Mouse (Mus musculus) MEL (cell line): ENCODE measurements around the gene Fam13a. TPM values are rescaled to one million over a fixed set of nuclear protein-coding genes. Genes with fewer than 3 reads are reported as not detected.

Experiments used
- DNase-seq: peaks from one replicate; pipeline ENCODE4 v3.0.0; 2011; ENCODE audit warnings: low read depth, low spot score
- H3K27ac ChIP-seq: 2 replicates; pipeline ENCODE4 v1.5.1; 2012; ENCODE audit warnings: low read depth, mild to moderate bottlenecking, control low read depth, low read length, moderate library complexity; ENCODE audit not compliant: control insufficient read depth
- H3K27me3 ChIP-seq, 2 experiments: fragments of 150-350 bp in 1 of 2; sonication (generic) in 1 of 2; 2 replicates each; pipeline ENCODE4 v1.6.1; 2012; ENCODE audit warnings: low read length in 2 of 2, mild to moderate bottlenecking in 2 of 2, improper control_type of control experiment in 1 of 2, moderate library complexity in 1 of 2; ENCODE audit not compliant: insufficient read depth in 2 of 2, control insufficient read depth in 1 of 2
- H3K36me3 ChIP-seq, 2 experiments: 2 replicates each; pipeline ENCODE4 v1.6.1; 2012 to 2014; ENCODE audit warnings: low read length in 2 of 2, improper control_type of control experiment in 1 of 2, inconsistent platforms in 1 of 2, mild to moderate bottlenecking in 1 of 2; ENCODE audit not compliant: insufficient read depth in 2 of 2, control insufficient read depth in 1 of 2
- H3K4me1 ChIP-seq, 2 experiments: fragments of 150-350 bp in 1 of 2; sonication (generic) in 1 of 2; 2 replicates each; pipeline ENCODE4 v1.6.1; 2012; ENCODE audit warnings: low read length in 2 of 2, improper control_type of control experiment in 1 of 2, mild to moderate bottlenecking in 1 of 2; ENCODE audit not compliant: insufficient read depth in 2 of 2, control insufficient read depth in 1 of 2
- H3K4me3 ChIP-seq, 2 experiments: fragments of 150-350 bp in 1 of 2; sonication (generic) in 1 of 2; 2 replicates each; pipeline ENCODE4 v1.5.1; 2012; ENCODE audit warnings: low read depth in 2 of 2, low read length in 2 of 2, mild to moderate bottlenecking in 2 of 2, moderate library complexity in 2 of 2, control low read depth in 1 of 2, improper control_type of control experiment in 1 of 2; ENCODE audit not compliant: control insufficient read depth in 1 of 2, insufficient read depth in 1 of 2
- H3K79me2 ChIP-seq: 2 replicates; pipeline ENCODE4 v1.6.1; 2012; ENCODE audit warnings: mild to moderate bottlenecking, low read length, moderate library complexity; ENCODE audit not compliant: control insufficient read depth, poor library complexity, insufficient read depth
- H3K9ac ChIP-seq: 2 replicates; pipeline ENCODE4 v1.6.1; 2012; ENCODE audit warnings: low read depth, mild to moderate bottlenecking, control low read depth, low read length, moderate library complexity; ENCODE audit not compliant: control insufficient read depth, poor library complexity, severe bottlenecking
- H3K9me3 ChIP-seq: fragments of 150-350 bp; sonication (generic); replicated peaks from 2 replicates; pipeline ENCODE4 v1.6.1; 2012; ENCODE audit warnings: mild to moderate bottlenecking, low read length, improper control_type of control experiment, moderate library complexity; ENCODE audit not compliant: insufficient read depth
- BHLHE40 ChIP-seq: IDR thresholded peaks from 2 replicates; pipeline ENCODE4 v1.6.1; 2012; ENCODE audit warnings: low read depth, mild to moderate bottlenecking, inconsistent platforms, low read length, improper control_type of control experiment, borderline replicate concordance
- CTCF ChIP-seq, 3 experiments: IDR thresholded peaks in 2 of 3; conservative IDR thresholded peaks in 1 of 3; 2 replicates each; pipeline ENCODE4 v1.5.1; 2011 to 2012; ENCODE audit warnings: low read length in 3 of 3, low read depth in 2 of 3, mild to moderate bottlenecking in 2 of 3, improper control_type of control experiment in 1 of 3, inconsistent platforms in 1 of 3, mixed read lengths in 1 of 3, moderate library complexity in 1 of 3; ENCODE audit not compliant: control insufficient read depth in 1 of 3, insufficient read depth in 1 of 3, poor library complexity in 1 of 3, severe bottlenecking in 1 of 3
- E2F4 ChIP-seq: IDR thresholded peaks from 2 replicates; pipeline ENCODE4 v1.6.1; 2011; ENCODE audit warnings: low read depth, low read length, improper control_type of control experiment, borderline replicate concordance
- ELF1 ChIP-seq: IDR thresholded peaks from 2 replicates; pipeline ENCODE4 v1.6.1; 2014; ENCODE audit warnings: low read depth, mild to moderate bottlenecking, inconsistent platforms, low read length, improper control_type of control experiment, moderate library complexity
- ETS1 ChIP-seq: IDR thresholded peaks from 2 replicates; pipeline ENCODE4 v1.6.1; 2012; ENCODE audit warnings: low read depth, mild to moderate bottlenecking, inconsistent platforms, low read length, improper control_type of control experiment, moderate library complexity
- GABPA ChIP-seq: IDR thresholded peaks from 2 replicates; pipeline ENCODE4 v1.6.1; 2012; ENCODE audit warnings: low read depth, mild to moderate bottlenecking, inconsistent platforms, low read length, improper control_type of control experiment, moderate library complexity
- GATA1 ChIP-seq: IDR thresholded peaks from 2 replicates; pipeline ENCODE4 v1.6.1; 2011; ENCODE audit warnings: low read depth, low read length, improper control_type of control experiment
- JUND ChIP-seq: IDR thresholded peaks from 2 replicates; pipeline ENCODE4 v1.6.1; 2011; ENCODE audit warnings: low read depth, mild to moderate bottlenecking, improper control_type of control experiment, low read length
- KAT2A ChIP-seq: conservative IDR thresholded peaks from 2 replicates; pipeline ENCODE4 v1.6.1; 2012; ENCODE audit warnings: low read depth, low read length, improper control_type of control experiment, inconsistent platforms
- MAFK ChIP-seq: IDR thresholded peaks from 2 replicates; pipeline ENCODE4 v1.6.1; 2011; ENCODE audit warnings: low read depth, mild to moderate bottlenecking, low read length, improper control_type of control experiment, borderline replicate concordance
- MAX ChIP-seq: IDR thresholded peaks from 2 replicates; pipeline ENCODE4 v1.6.1; 2011; ENCODE audit warnings: low read length, improper control_type of control experiment
- MAZ ChIP-seq: IDR thresholded peaks from 2 replicates; pipeline ENCODE4 v1.6.1; 2012; ENCODE audit warnings: low read depth, mild to moderate bottlenecking, inconsistent platforms, low read length, improper control_type of control experiment
- MYB ChIP-seq: IDR thresholded peaks from 2 replicates; pipeline ENCODE4 v1.6.1; 2011; ENCODE audit warnings: mild to moderate bottlenecking, low read depth, low read length, improper control_type of control experiment
- POLR2AphosphoS2 ChIP-seq: IDR thresholded peaks from 2 replicates; pipeline ENCODE4 v1.6.1; 2011; ENCODE audit warnings: low read length, improper control_type of control experiment
- POLR2AphosphoS5 ChIP-seq: IDR thresholded peaks from 2 replicates; pipeline ENCODE4 v1.6.1; 2012; ENCODE audit warnings: low read depth, borderline replicate concordance, mild to moderate bottlenecking, inconsistent platforms, low read length, moderate library complexity, mixed read lengths
- RAD21 ChIP-seq: IDR thresholded peaks from 2 replicates; pipeline ENCODE4 v1.6.1; 2011; ENCODE audit warnings: mild to moderate bottlenecking, low read depth, low read length, improper control_type of control experiment
- RCOR1 ChIP-seq: IDR thresholded peaks from 2 replicates; pipeline ENCODE4 v1.6.1; 2012; ENCODE audit warnings: low read depth, mild to moderate bottlenecking, inconsistent platforms, low read length, improper control_type of control experiment
- SIN3A ChIP-seq: IDR thresholded peaks from 2 replicates; pipeline ENCODE4 v1.6.1; 2012; ENCODE audit warnings: low read length, improper control_type of control experiment, inconsistent platforms
- SMC3 ChIP-seq: IDR thresholded peaks from 2 replicates; pipeline ENCODE4 v1.6.1; 2011; ENCODE audit warnings: low read depth, low read length, improper control_type of control experiment
- TCF12 ChIP-seq: IDR thresholded peaks from 2 replicates; pipeline ENCODE4 v1.6.1; 2014; ENCODE audit warnings: low read depth, mild to moderate bottlenecking, inconsistent platforms, low read length, improper control_type of control experiment, moderate library complexity
- USF2 ChIP-seq, 2 experiments: IDR thresholded peaks; 2 replicates each; pipeline ENCODE4 v1.6.1; 2011 to 2012; ENCODE audit warnings: improper control_type of control experiment in 2 of 2, low read length in 2 of 2, borderline replicate concordance in 1 of 2, inconsistent platforms in 1 of 2, low read depth in 1 of 2, mild to moderate bottlenecking in 1 of 2; ENCODE audit not compliant: insufficient read depth in 1 of 2
- ZC3H11A ChIP-seq: IDR thresholded peaks from 2 replicates; pipeline ENCODE4 v1.6.1; 2012; ENCODE audit warnings: low read depth, mild to moderate bottlenecking, inconsistent platforms, low read length, improper control_type of control experiment
- ZKSCAN1 ChIP-seq: IDR thresholded peaks from 2 replicates; pipeline ENCODE4 v1.6.1; 2012; ENCODE audit warnings: low read depth, mild to moderate bottlenecking, inconsistent platforms, low read length, improper control_type of control experiment, moderate library complexity
- ZMIZ1 ChIP-seq: IDR thresholded peaks from 2 replicates; pipeline ENCODE4 v1.6.1; 2012; ENCODE audit warnings: low read depth, mild to moderate bottlenecking, inconsistent platforms, low read length, improper control_type of control experiment, moderate library complexity
- polyA plus RNA-seq, 2 experiments: library from polyadenylated mRNA; stranded (reverse) in 1 of 2; unstranded in 1 of 2; fragments of >175 nt in 1 of 2; fragments of >200 nt in 1 of 2; gene quantifications; 2 replicates each; pipeline versions ENCODE4 v1.2.1 to v1.2.4; 2012; ENCODE audit warnings: low replicate concordance in 2 of 2, low read depth in 1 of 2; ENCODE audit not compliant: insufficient read length in 2 of 2, insufficient read depth in 1 of 2, missing spikeins in 1 of 2
- total RNA-seq: library from RNA; depleted of rRNA; stranded (reverse); fragments of 300-350 nt; gene quantifications from 2 replicates; pipeline ENCODE4 v1.2.3, GENCODE M21; 2012; rRNA removed

Gene Fam13a
- total RNA-seq (not detected in 2 replicates), polyA plus RNA-seq (not detected)

GRCm38 (mm10) chr6:59024164-59024724 lies at the start of gene Fam13a:
Gene Fam13a (minus strand): TSS chr6:59024549.
- Histone ChIP-seq H3K4me1 (no peaks in the 10 kb centered on the region), H3K27ac (no peak within 1 kb of the TSS), H3K27me3 (no peaks in the 10 kb centered on the region), H3K9me3 (no peaks in the 10 kb centered on the region), H3K9ac (no peak within 1 kb of the TSS), H3K4me3 (no peak within 1 kb of the TSS), H3K79me2 (no peaks in the 10 kb centered on the region), H3K36me3 (no peaks in the 10 kb centered on the region)
- TF ChIP-seq JUND: no peak
- TF ChIP-seq ELF1: no peak
- no peak for TF ChIP-seq CTCF (IDR thresholded peaks at IDR 0.05 in 2 of 3, conservative IDR thresholded peaks at IDR 0.05 in 1 of 3; ENCODE audit: control insufficient read depth in 1 of 3, insufficient read depth in 1 of 3, low read depth in 2 of 3, low read length in 3 of 3, poor library complexity in 1 of 3, severe bottlenecking in 1 of 3)
- no peak for TF ChIP-seq MAX
- TF ChIP-seq RAD21: no peak
- no peak for TF ChIP-seq MAFK
- no peak for TF ChIP-seq MYB
- no peak for TF ChIP-seq POLR2AphosphoS2
- no peak for DNase-seq

GRCm38 (mm10) chr6:59072096-59073060 lies 48.0 kb upstream of the Fam13a start:
- Histone ChIP-seq H3K27ac (no peak overlapping the region), H3K27me3 (no peaks in the 10 kb centered on the region)
- no peak for TF ChIP-seq RAD21
- no peak for TF ChIP-seq POLR2AphosphoS5
- TF ChIP-seq KAT2A: no peak
- TF ChIP-seq USF2 (IDR thresholded peaks at IDR 0.05; ENCODE audit: borderline replicate concordance in 1 of 2, insufficient read depth in 1 of 2, low read depth in 1 of 2, low read length in 2 of 2): no peak
- no peak for TF ChIP-seq ZMIZ1
- TF ChIP-seq ZC3H11A: no peak
- no peak for TF ChIP-seq TCF12
- TF ChIP-seq MAFK: no peak
- no peak for TF ChIP-seq GABPA
- TF ChIP-seq RCOR1: no peak
- no peak for TF ChIP-seq E2F4
- no peak for TF ChIP-seq BHLHE40
- no peak for TF ChIP-seq ETS1
- no peak for TF ChIP-seq GATA1
- no peak for TF ChIP-seq SIN3A
- no peak for TF ChIP-seq ZKSCAN1
- no peak for TF ChIP-seq MAZ
- no peak for TF ChIP-seq MYB
- TF ChIP-seq SMC3: no peak
- TF ChIP-seq ELF1: no peak
- TF ChIP-seq, all 39 proteins: peak for 0
- DNase-seq: no peak
- Histone ChIP-seq H3K9ac (no peak overlapping the region), H3K36me3 (no peaks in the 10 kb centered on the region), H3K4me1 (no peaks in the 10 kb centered on the region), H3K9me3 (no peaks in the 10 kb centered on the region), H3K79me2 (no peaks in the 10 kb centered on the region), H3K4me3 (no peak overlapping the region)
